Mouse (Mus musculus) ES-E14 (cell line): ENCODE measurements around the gene Alcam. TPM values are rescaled to one million over a fixed set of nuclear protein-coding genes. Genes with fewer than 3 reads are reported as not detected.

Experiments
- DNase-seq: peaks from one replicate; pipeline ENCODE4 v3.0.0-alpha.2; 2013; ENCODE audit warnings: low read depth, low spot score
- H3K27ac ChIP-seq: 2 replicates; pipeline ENCODE4 v1.5.1; 2012; ENCODE audit warnings: low read depth, mild to moderate bottlenecking, low read length, moderate library complexity, mixed read lengths; ENCODE audit not compliant: poor library complexity, insufficient read depth, severe bottlenecking
- H3K36me3 ChIP-seq: 2 replicates; pipeline ENCODE4 v1.6.1; 2012; ENCODE audit warnings: mild to moderate bottlenecking, low read length, moderate library complexity, mixed read lengths; ENCODE audit not compliant: control insufficient read depth, poor library complexity, insufficient read depth, severe bottlenecking
- H3K4me1 ChIP-seq, 2 experiments: fragments of 150-350 bp in 1 of 2; sonication (generic) in 1 of 2; 2 replicates each; pipeline ENCODE4 v1.6.1; 2012; ENCODE audit warnings: low read length in 2 of 2, mild to moderate bottlenecking in 1 of 2, mixed read lengths in 1 of 2; ENCODE audit not compliant: control insufficient read depth in 2 of 2, insufficient read depth in 2 of 2, poor library complexity in 1 of 2
- H3K4me3 ChIP-seq, 2 experiments: fragments of 150-350 bp in 1 of 2; sonication (generic) in 1 of 2; 2 replicates each; pipeline ENCODE4 v1.5.1; 2012; ENCODE audit warnings: low read length in 2 of 2, low read depth in 1 of 2, mild to moderate bottlenecking in 1 of 2, mixed read lengths in 1 of 2; ENCODE audit not compliant: insufficient read depth in 1 of 2, poor library complexity in 1 of 2, severe bottlenecking in 1 of 2
- H3K9ac ChIP-seq: 2 replicates; pipeline ENCODE4 v1.6.1; 2012; ENCODE audit warnings: low read depth, mild to moderate bottlenecking, low read length, mixed read lengths; ENCODE audit not compliant: poor library complexity, insufficient read depth, severe bottlenecking
- H3K9me3 ChIP-seq: fragments of 150-350 bp; sonication (generic); 2 replicates; pipeline ENCODE4 v1.6.1; 2012; ENCODE audit warnings: low read depth, mild to moderate bottlenecking, low read length; ENCODE audit not compliant: control insufficient read depth, insufficient read depth
- CHD2 ChIP-seq: IDR thresholded peaks from 2 replicates; pipeline ENCODE4 v1.6.1; 2014; ENCODE audit warnings: mild to moderate bottlenecking, low read depth, low read length, inconsistent platforms
- HCFC1 ChIP-seq: IDR thresholded peaks from 2 replicates; pipeline ENCODE4 v1.6.1; 2012; ENCODE audit warnings: low read length, inconsistent platforms, borderline replicate concordance; ENCODE audit not compliant: insufficient read depth
- MAFK ChIP-seq: IDR thresholded peaks from 2 replicates; pipeline ENCODE4 v1.6.1; 2014; ENCODE audit warnings: mild to moderate bottlenecking, low read depth, low read length, inconsistent platforms; ENCODE audit not compliant: insufficient read depth
- ZC3H11A ChIP-seq: IDR thresholded peaks from 2 replicates; pipeline ENCODE4 v1.6.1; 2012; ENCODE audit warnings: low read depth, mild to moderate bottlenecking, inconsistent platforms, low read length, borderline replicate concordance
- ZNF384 ChIP-seq: IDR thresholded peaks from 2 replicates; pipeline ENCODE4 v1.6.1; 2012; ENCODE audit warnings: low read depth, low read length, inconsistent platforms
- in situ Hi-C, 2 experiments: fragments of 600-800 bp; cut with MboI; formaldehyde crosslinking; loops; one replicate each; pipeline ENCODE4 v1.15.1; 2025; ENCODE audit warnings: low sequenced_read_pairs in 2 of 2, inconsistent platforms in 1 of 2; ENCODE audit not compliant: unreplicated experiment in 2 of 2
- total RNA-seq: library from RNA; depleted of rRNA; stranded (reverse); fragments of 300-350 nt; gene quantifications from 2 replicates; pipeline ENCODE4 v1.2.3, GENCODE M21; 2012

Gene Alcam
- total RNA-seq, 1 experiment: 8.1 TPM

- Histone ChIP-seq H3K4me1 (no peaks in the 10 kb centered on the region), H3K36me3 (no peaks in the 10 kb centered on the region), H3K9ac (no peak overlapping the region), H3K4me3 (no peak overlapping the region), H3K27ac (no peak overlapping the region), H3K9me3 (no peaks in the 10 kb centered on the region)
- in situ Hi-C loops: no loop called here
- no peak for DNase-seq
- TF ChIP-seq MAFK (no peak), ZNF384 (no peak), ZC3H11A (no peak), CHD2 (no peak), HCFC1 (no peak)
Measured at GRCm38 (mm10) chr16:52466770-52467169, 12.9 kb upstream of the Alcam start.

GRCm38 (mm10) chr16:52464597-52464996 is 10.7 kb upstream of the Alcam start:
- Histone ChIP-seq H3K9ac (no peak overlapping the region), H3K9me3 (no peaks in the 10 kb centered on the region), H3K36me3 (no peaks in the 10 kb centered on the region), H3K4me1 (no peaks in the 10 kb centered on the region), H3K27ac (no peak overlapping the region), H3K4me3 (no peak overlapping the region)
- TF ChIP-seq HCFC1 (no peak), CHD2 (no peak), MAFK (no peak), ZC3H11A (no peak), ZNF384 (no peak)
- no peak for DNase-seq
- in situ Hi-C loops: no loop called here

GRCm38 (mm10) chr16:52452862-52453715 is 785 bp downstream of the Alcam start:
- no peaks in the 10 kb centered on the region for H3K36me3 ChIP-seq
- 0 out of 2 replicates have a peak, but pooled peaks have one; percentile 9 for TF ChIP-seq ZC3H11A
- TF ChIP-seq ZNF384: no peak
- TF ChIP-seq HCFC1: peak; percentile 55; the same call in 1 of the 2 replicates
- no peak for TF ChIP-seq MAFK
- peak; percentile 88 for DNase-seq
- H3K9me3 ChIP-seq: no peaks in the 10 kb centered on the region
- no peak overlapping the region for H3K27ac ChIP-seq
- peaks cover 2 to 6% of the 10 kb centered on the region in 2 experiments; a peak in 1 of 4 replicates for H3K4me1 ChIP-seq
- in situ Hi-C loops: no loop called here
- peak overlapping the region; percentile 62 to 94 for H3K4me3 ChIP-seq
- H3K9ac ChIP-seq: peak overlapping the region; percentile 45

GRCm38 (mm10) chr16:52452477-52452831 is 1.4 kb downstream of the Alcam start:
- H3K36me3 ChIP-seq: no peaks in the 10 kb centered on the region
- H3K4me1 ChIP-seq: peaks cover 2 to 6% of the 10 kb centered on the region in 2 experiments; a peak in 1 of 4 replicates
- no peak overlapping the region for H3K27ac ChIP-seq
- no peaks in the 10 kb centered on the region for H3K9me3 ChIP-seq
- in situ Hi-C loops: no loop called here
- no peak overlapping the region; the same call in 1 of the 2 replicates for H3K9ac ChIP-seq
- TF ChIP-seq ZC3H11A: no peak
- TF ChIP-seq HCFC1: no peak
- no peak for TF ChIP-seq ZNF384
- TF ChIP-seq MAFK: no peak
- TF ChIP-seq CHD2: no peak
- DNase-seq: no peak
- peak overlapping the region; percentile 40 to 62 for H3K4me3 ChIP-seq
